Mouse (Mus musculus): ENCODE measurements around the gene Tomm20l. TPM values are rescaled to one million over a fixed set of nuclear protein-coding genes. Genes with fewer than 3 reads are reported as not detected.

Tomm20l gene
- total RNA-seq, 2 experiments from 2014 or later, result not detected

DNA sequence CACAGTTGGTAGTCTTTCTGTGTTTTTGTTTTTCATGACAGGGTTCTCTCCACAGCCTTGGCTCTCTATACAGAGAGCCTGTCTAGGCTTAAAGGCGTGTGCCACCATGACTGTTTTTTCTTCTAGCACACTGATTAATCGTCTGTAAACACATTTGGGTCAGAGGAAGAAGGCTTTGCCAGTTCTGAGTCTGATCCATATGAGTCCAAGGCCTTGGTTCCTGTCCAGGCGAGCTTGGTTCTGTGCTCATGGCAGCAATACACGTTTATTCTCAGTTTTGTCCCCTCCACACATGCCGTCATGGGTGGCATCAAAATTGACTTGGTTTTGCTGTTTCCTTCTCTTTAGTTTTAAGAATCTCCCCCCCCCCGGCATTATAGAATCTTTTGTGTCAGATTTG, 38.2 kb downstream of the Tomm20l start:
- DNase-seq (ENCODE audit: extremely low spot score in 1 of 2, low spot score in 1 of 2), result no peak

DNA sequence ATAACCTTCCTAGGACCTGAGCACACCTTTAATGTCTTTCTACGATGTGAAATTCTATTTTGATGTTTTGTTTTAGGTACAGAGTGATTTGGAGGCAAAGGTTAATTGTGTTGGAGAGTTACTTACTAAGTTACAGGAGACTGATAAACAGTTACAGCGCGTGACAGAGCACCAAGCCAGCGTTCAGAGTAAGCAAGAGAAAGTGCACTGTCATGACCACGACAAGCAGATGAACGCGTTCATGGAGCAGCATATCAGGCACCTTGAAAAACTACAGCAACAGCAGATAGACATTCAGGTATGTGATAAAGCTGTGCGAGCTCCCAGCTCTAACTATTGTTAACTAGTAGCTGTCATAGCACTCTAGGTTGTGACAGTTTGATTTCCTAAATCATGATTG, 38.9 kb downstream of the Tomm20l start:
- DNase-seq (ENCODE audit: extremely low spot score in 1 of 2, low spot score in 1 of 2), result no peak

DNA sequence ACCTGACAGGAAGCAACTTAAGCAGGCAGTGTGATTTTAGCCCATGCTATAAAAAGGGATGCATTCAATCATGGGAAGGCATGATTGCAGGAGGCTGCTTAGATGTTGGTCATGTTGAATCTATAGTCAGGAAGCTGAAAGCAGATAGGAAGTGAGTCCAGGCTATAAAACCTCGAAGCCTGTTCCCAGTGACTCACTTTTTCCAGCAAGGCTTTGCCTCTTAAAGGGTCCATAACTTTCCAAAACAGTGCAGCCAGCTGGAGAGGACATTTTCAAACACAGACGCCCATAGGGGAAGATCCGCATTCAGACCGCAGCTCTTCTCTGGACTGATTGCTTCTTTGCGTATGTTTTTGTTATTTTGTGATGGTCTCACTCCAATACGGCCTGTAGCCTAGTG, 43.8 kb downstream of the Tomm20l start:
- no peak for DNase-seq (ENCODE audit: extremely low spot score in 1 of 2, low spot score in 1 of 2)

DNA sequence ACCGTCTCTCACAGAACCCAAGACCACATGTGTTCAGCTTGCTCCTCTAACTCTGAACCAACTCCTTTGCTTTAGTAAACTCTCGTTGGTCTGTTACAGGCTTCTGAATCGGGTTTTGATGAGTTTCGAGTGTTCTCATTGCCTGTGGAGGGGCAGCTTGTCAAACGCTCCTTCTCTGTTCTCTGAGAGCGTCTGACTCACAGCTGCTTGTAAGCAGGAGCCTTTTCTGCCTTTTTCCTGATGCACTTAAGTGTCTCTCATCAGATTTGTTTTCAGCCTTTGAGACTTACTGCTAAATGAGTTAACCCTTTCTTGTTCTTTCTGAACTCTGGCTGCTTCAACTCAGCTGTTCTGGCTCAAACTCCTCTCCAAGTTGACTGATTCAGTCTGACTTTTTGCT, 46.7 kb downstream of the Tomm20l start:
- no peak for DNase-seq (ENCODE audit: extremely low spot score in 1 of 2, low spot score in 1 of 2)

DNA sequence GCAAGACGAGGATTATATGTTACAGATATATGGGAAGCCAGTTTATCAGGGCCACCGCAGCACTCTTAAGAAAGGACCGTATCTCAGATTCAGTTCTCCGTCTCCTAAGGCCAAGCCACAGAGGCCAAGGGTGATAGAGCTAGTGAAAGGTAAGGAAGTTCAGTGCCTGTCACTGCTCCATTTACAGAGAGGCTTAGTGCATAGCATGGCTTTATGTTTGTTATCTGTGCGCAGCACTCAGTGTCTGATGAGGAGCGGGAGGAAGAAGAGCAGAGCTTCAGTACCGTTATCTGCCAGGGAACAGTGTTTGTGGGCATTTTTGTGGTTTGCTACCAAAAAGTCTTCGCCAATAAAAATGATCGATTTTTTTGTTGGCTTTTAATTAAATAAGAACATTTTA, 53.2 kb downstream of the Tomm20l start:
- no peak for DNase-seq (ENCODE audit: extremely low spot score in 1 of 2, low spot score in 1 of 2)

DNA sequence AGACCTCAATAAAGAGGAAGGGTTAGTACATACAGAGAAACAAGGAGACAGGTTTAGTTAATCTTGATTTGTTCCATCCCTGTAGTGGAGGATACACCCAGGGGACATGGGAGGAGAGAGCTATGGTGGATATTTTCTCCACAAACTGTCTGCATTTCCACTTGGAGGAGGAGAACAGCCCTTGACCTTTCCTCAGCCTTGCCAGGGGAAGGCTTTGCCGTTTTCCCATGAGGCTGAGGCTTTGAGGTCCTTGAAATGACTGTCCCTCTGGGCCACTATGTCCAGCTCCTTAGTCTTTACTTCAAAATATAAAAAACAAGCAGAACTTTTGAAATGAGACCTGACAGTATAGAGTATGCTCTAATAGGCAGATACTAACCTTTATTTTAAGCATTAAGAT, 58.7 kb downstream of the Tomm20l start:
- DNase-seq (ENCODE audit: extremely low spot score in 1 of 2, low spot score in 1 of 2), result no peak

Other genes with a start within 250 kb of the Tomm20l start
- gene Actr10, start 173.6 kb upstream of the Tomm20l start, total RNA-seq (2021), result 100 to 1,000 TPM; 174 to 178 TPM
- gene Psma3, start 136.8 kb upstream of the Tomm20l start, total RNA-seq (2021), result 100 to 1,000 TPM; 207 to 215 TPM
- gene Arid4a, start 95.4 kb upstream of the Tomm20l start, total RNA-seq (2021), result 10 to 100 TPM; 36.8 to 41.7 TPM
- 10 to 100 TPM; 54.0 to 54.6 TPM for gene Timm9, start 25.3 kb downstream of the Tomm20l start, total RNA-seq (2021)
- 1 to 10 TPM; 5.4 to 6.6 TPM for gene 2700049A03Rik, start 25.4 kb downstream of the Tomm20l start, total RNA-seq (2021)
- gene Dact1, start 198.5 kb downstream of the Tomm20l start, total RNA-seq (2021), result 10 to 100 TPM in 1 of 2 experiments, 1 to 10 TPM in 1; 9.5 to 10.1 TPM

All from layer of hippocampus, postnatal 25 days (tissue).